Mouse (Mus musculus) midbrain, embryonic 10.5 days (tissue): ENCODE measurements at regions not wholly inside any gene's neighbourhood (a gene's known extent, or its start where the extent isn't known, plus 50 kb on each side); places are given as distances from the start of the nearest gene placed in this dataset.
A peak's percentile ranks its signal among the peaks of the same experiment; 100 is the strongest.

Experiments used
- DNase-seq: peaks from one replicate; pipeline ENCODE4 v3.0.0-alpha.2; 2017; ENCODE audit warnings: low spot score
- H3K27ac ChIP-seq: fragments of 300-500 bp; sonication (generic); replicated peaks from 2 replicates; pipeline ENCODE4 v1.5.1; 2016; ENCODE audit warnings: mild to moderate bottlenecking
- H3K27me3 ChIP-seq: fragments of 300-500 bp; sonication (generic); 2 replicates; pipeline ENCODE4 v1.6.1; 2016; ENCODE audit warnings: low read depth, mild to moderate bottlenecking; ENCODE audit not compliant: poor library complexity, severe bottlenecking
- H3K36me3 ChIP-seq: fragments of 300-500 bp; sonication (generic); 2 replicates; pipeline ENCODE4 v1.6.1; 2016; ENCODE audit warnings: mild to moderate bottlenecking, moderate library complexity
- H3K4me1 ChIP-seq: fragments of 300-500 bp; sonication (generic); 2 replicates; pipeline ENCODE4 v1.6.1; 2016
- H3K4me3 ChIP-seq: fragments of 300-500 bp; sonication (generic); 2 replicates; pipeline ENCODE4 v1.5.1; 2016; ENCODE audit warnings: mild to moderate bottlenecking, moderate library complexity
- H3K9me3 ChIP-seq: fragments of 300-500 bp; sonication (generic); replicated peaks from 2 replicates; pipeline ENCODE4 v1.6.1; 2016; ENCODE audit warnings: mild to moderate bottlenecking
- WGBS: fragments of 180-500 bp; shearing (Covaris S2); methylation state at CpG from one replicate; pipeline ENCODE4 v1.1.7; 2016; 5-methylcytosine and 5-hydroxymethylcytosine counted together

DNA sequence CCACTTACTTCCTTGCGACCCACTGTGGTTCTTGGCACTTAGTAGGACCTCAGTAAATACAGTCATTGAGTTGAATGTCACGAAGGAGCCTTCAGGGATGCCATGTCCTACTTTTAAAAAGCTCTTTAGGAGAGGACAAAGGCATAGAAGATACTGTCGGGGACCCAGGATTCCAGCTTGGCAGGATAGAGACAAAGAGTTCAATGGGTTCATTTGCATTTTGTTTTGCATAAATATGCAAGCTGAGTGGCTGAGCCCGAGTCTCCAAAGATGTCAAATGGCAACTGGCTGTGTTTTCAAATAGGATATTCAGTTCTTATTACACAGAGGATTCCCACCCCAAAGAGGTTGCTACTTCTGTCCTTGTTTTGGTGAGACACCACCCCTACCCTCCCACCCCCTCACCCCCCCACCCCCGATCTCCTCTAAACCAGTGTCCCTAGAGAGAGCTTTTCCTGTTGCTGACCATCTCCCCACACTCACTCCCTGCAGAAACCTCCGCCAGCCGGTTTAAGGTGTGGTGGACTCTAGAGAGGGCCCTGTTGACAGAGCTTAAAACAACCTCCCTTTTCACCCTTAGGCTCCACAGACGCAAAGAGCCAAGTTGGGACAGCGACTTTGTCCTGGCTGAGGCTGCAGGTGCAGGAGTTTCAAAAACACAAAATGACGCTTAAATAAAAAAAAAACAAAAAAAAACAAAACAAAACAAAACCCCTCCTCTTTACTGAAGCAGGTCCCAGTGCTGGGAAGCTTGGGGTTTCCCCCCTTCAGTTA is 57.9 kb downstream of the Sox9 start:
- H3K9me3 ChIP-seq: no peaks in the 10 kb centered on the region
- H3K4me1 ChIP-seq: peaks cover 29% of the 10 kb centered on the region
- peak overlapping the region; percentile 39 for H3K4me3 ChIP-seq
- 15% methylated on average over 10 of the region's 10 CpGs for WGBS
- peaks cover 28% of the 10 kb centered on the region for H3K27me3 ChIP-seq
- DNase-seq: no peak
- H3K27ac ChIP-seq: peak overlapping the region; percentile 79
- no peaks in the 10 kb centered on the region for H3K36me3 ChIP-seq

DNA sequence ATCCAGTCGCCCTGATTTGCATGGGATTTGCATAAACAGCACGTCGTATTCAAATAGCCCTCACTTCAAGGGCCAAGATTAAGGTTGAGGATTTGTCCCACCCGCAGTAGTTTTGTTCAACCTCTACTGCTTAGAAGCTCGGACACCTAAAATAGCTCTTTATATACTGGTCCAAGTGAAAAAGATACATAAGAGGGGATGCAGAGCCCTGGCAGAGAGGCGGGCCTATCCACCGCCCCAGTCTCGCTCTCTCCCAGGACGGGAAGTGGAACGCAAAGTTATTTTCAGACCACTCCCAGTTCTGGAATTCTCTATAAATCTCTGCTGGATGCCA is 58.4 kb downstream of the Sox9 start:
- Histone ChIP-seq H3K4me1 (peaks cover 24% of the 10 kb centered on the region), H3K4me3 (peak overlapping the region; percentile 39), H3K27ac (peak overlapping the region; percentile 61; the same call in 1 of the 2 replicates), H3K9me3 (no peaks in the 10 kb centered on the region), H3K27me3 (peaks cover 23% of the 10 kb centered on the region), H3K36me3 (no peaks in the 10 kb centered on the region)
- DNase-seq: no peak
- WGBS: 4% methylated on average over 10 of the region's 10 CpGs

DNA sequence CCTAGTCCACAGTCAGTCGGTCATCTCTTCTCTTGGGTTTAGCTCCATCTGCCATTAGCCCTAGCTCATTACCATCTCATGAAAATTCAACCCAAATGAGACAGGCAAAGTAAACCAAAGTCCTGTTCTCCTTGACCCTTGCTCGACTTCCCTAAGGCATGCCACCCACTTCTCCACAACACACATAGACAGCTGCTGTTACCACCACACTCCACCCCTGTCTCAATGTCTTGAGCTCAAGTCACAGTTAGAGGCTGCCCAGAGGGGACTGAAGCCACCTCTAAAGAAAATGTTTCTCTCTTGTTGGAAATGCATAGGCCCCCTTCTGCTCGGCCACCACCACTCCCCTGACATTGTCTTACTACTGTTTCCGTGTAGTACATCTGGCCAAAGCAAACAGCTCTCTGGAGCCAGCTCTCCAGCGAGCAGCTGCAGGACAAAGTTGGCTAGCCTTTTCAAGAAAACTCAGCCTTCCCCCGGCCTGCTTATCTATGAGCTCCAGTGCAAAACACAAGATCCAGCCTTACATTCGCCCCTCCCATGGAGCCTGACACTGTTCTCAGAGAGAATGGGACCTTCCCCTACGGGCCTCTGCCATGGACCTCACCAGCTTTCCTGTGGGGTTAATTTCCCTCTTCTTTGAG is 62.4 kb downstream of the Sox9 start:
- H3K27ac ChIP-seq: 0 out of 2 replicates have a peak overlapping the region, but pooled peaks have one; percentile 52
- 75% methylated on average over 8 of the region's 8 CpGs for WGBS

DNA sequence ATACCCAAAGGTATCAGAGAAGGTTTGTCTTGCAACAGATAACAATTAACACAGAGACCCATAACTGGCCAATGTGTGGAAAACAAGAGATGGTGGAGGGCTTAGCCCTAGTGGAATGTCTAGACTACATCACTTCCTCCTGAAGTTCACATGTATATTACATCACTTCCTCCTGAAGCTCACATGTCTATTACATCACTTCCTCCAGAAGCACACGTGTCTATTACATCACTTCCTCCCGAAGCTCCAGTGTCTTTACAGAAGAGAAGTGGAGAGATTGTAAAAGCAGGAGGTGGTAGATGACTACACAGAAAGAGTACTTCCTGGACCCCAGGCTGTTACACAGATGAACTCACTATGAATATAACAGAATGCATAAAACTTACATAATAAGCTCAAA is 65.1 kb downstream of the Sox9 start:
- H3K36me3 ChIP-seq: no peaks in the 10 kb centered on the region
- H3K9me3 ChIP-seq: no peaks in the 10 kb centered on the region
- no peak overlapping the region for H3K4me3 ChIP-seq
- peaks cover 7% of the 10 kb centered on the region; the same call in 1 of the 2 replicates for H3K4me1 ChIP-seq
- no peak for DNase-seq
- H3K27me3 ChIP-seq: peaks cover 11% of the 10 kb centered on the region; the same call in 1 of the 2 replicates
- WGBS: 92% methylated on average over 2 of the region's 2 CpGs
- no peak overlapping the region for H3K27ac ChIP-seq

More for the DNA sequence above, 62.4 kb downstream of the Sox9 start:
- H3K9me3 ChIP-seq: no peaks in the 10 kb centered on the region
- peaks cover 21% of the 10 kb centered on the region for H3K4me1 ChIP-seq
- H3K4me3 ChIP-seq: no peak overlapping the region
- H3K27me3 ChIP-seq: peaks cover 20% of the 10 kb centered on the region
- H3K36me3 ChIP-seq: no peaks in the 10 kb centered on the region
- no peak for DNase-seq

DNA sequence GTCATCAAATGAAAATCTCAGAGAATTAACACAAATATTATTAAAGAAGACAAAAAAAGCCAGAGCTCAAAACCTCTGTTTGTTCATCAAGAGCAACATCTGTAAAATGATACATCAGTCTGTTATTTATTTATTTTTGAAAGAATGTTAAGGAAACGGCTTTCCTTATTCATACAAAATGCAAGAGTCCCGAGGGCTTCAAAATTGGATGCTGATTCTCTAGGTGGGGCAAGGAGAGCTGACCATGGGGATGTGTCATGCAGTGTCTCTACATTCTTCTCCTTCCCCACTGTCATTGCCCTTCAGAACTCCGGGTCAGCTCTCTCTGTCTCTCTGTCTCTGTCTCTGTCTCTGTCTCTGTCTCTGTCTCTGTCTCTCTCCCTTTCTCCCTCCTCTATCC is 65.8 kb downstream of the Sox9 start:
- no peak overlapping the region for H3K27ac ChIP-seq
- no peak for DNase-seq
- H3K36me3 ChIP-seq: no peaks in the 10 kb centered on the region
- WGBS: 80% methylated on average over 3 of the region's 3 CpGs
- peaks cover 5% of the 10 kb centered on the region; the same call in 1 of the 2 replicates for H3K27me3 ChIP-seq
- H3K9me3 ChIP-seq: no peaks in the 10 kb centered on the region
- no peak overlapping the region for H3K4me3 ChIP-seq
- peaks cover 7% of the 10 kb centered on the region; the same call in 1 of the 2 replicates for H3K4me1 ChIP-seq

DNA sequence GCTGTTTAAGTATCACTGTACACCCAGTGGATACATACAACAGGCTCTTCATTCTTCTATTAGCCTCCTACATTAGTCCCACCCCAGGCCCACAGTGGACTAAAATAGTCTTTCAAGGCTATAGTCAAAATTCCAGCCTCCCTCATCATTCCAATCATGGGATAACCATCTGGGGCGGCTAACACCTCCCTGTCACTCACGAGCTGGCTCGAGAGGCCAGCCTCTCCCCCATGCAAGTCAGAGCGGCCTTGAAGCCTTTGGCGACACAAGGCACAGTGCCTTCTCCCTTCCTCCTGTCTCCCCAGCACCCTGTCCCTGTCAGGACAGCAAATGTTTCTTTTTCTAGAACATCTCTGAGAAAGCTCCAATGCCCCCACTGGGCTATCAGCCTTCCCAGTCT is 68.0 kb downstream of the Sox9 start:
- H3K9me3 ChIP-seq: no peaks in the 10 kb centered on the region
- no peak overlapping the region for H3K27ac ChIP-seq
- no peaks in the 10 kb centered on the region for H3K36me3 ChIP-seq
- H3K4me1 ChIP-seq: 0 out of 2 replicates have a peak, but pooled peaks cover 2% of the 10 kb centered on the region
- H3K27me3 ChIP-seq: peaks cover 5% of the 10 kb centered on the region; the same call in 1 of the 2 replicates
- no peak overlapping the region for H3K4me3 ChIP-seq
- no peak for DNase-seq
- 87% methylated on average over 5 of the region's 5 CpGs for WGBS

DNA sequence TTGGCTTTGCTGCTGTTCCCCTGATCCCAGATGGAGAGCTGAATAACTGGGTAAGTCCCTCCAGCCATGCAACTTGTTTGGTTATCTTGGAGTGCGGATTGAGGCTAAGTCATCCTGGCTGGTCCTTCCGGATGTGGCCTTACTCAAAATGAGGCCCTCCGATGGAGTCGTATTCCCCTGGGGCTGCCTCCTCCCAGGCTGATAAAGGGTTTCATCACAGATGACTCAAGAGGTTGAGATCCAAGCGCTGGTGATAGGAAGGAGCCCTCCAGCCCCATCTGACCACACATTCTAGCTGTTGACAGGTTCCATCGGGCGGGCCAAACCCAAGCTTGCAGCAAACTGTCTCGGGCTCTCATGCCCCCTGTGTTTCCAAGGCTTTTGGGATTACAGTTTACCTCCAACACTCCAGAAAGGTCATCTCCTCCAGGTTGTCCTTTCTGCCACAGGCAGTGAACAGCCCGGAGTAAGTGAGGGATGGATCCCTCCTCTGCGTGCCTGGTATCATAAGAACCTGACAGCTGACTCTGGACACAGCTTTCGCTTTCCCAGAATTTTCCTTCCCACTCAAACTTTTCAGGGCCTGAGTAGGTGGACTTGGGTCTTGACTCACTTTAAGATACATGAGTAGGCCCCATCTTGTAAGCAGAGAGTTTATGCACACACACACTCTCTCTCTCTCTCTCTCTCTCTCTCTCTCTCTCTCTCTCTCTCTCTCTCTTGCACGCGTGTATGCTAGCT is 68.7 kb downstream of the Sox9 start:
- Histone ChIP-seq H3K27ac (peak overlapping the region; percentile 46; the same call in 1 of the 2 replicates), H3K4me3 (no peak overlapping the region), H3K4me1 (0 out of 2 replicates have a peak, but pooled peaks cover 2% of the 10 kb centered on the region), H3K27me3 (peaks cover 5% of the 10 kb centered on the region; the same call in 1 of the 2 replicates), H3K9me3 (no peaks in the 10 kb centered on the region), H3K36me3 (no peaks in the 10 kb centered on the region)
- 86% methylated on average over 13 of the region's 13 CpGs for WGBS
- DNase-seq: no peak

DNA sequence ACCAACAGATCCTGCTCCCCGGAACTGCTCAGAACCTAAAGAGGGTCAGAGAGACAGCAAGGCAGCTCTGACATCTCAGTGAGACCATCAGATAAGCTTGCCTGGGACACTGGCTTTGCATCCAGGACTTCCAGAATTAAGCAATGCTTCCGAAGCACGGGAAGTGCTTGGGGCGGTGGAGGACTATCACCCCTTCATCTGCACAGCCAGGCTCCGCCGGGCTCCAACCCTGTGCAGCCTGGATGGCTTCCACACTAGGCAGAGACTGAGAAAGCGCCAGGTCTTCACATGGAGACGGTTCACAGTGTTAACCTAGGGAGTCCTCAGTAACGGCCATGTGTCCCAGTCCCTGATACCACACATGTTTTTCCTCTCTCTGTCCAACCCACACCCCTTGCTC is 69.3 kb downstream of the Sox9 start:
- Histone ChIP-seq H3K27ac (peak overlapping the region; percentile 46), H3K36me3 (no peaks in the 10 kb centered on the region), H3K9me3 (no peaks in the 10 kb centered on the region), H3K4me1 (0 out of 2 replicates have a peak, but pooled peaks cover 6% of the 10 kb centered on the region), H3K4me3 (no peak overlapping the region), H3K27me3 (peaks cover 5% of the 10 kb centered on the region; the same call in 1 of the 2 replicates)
- 81% methylated on average over 9 of the region's 9 CpGs for WGBS
- no peak for DNase-seq

DNA sequence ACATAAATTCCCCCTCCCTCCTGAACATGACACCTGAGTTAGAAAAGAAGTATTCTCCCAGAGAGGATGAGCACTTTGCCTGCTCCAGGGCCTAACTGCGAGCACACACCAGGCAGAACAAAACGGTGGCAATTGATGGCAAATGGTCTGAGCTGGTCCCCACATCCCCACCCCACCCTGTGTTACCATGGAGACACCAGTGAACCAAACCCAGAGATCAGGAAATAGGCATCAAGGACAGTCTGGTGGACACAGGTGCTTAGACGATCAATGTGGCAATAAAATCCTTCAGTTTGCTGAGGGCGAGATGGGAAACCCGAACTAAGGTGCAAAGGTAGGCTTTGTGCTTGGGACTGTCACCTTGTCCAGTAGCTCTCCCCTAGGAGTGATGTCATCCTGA is 74.0 kb downstream of the Sox9 start:
- H3K9me3 ChIP-seq: peaks cover 10% of the 10 kb centered on the region; the same call in 1 of the 2 replicates

DNA sequence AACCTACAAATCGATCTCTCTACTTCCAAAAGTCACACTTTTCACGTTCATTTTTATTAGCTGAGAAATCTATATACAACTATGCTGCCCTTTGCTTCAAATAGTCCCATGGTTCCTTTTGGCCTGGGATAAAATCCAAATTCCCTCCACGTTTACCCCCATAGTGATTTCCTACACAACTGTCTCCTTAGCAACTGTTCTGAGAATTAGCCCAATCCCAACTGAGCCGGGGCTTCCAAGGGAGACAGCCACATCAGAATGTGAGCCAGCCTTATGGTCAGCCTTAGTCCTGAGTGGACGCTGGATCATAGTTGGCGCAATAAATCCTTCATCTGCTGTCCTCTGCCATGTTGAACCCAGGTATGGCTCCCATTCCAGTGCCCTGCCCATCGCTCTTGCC is 77.3 kb downstream of the Sox9 start:
- DNase-seq: no peak
- H3K9me3 ChIP-seq: peaks cover 10% of the 10 kb centered on the region; the same call in 1 of the 2 replicates
- peaks cover 52% of the 10 kb centered on the region for H3K4me1 ChIP-seq
- H3K27me3 ChIP-seq: peaks cover 14% of the 10 kb centered on the region
- H3K27ac ChIP-seq: peak overlapping the region; percentile 88
- H3K4me3 ChIP-seq: no peak overlapping the region
- no peaks in the 10 kb centered on the region for H3K36me3 ChIP-seq
- WGBS: 86% methylated on average over 7 of the region's 7 CpGs

More for the DNA sequence above, 74.0 kb downstream of the Sox9 start:
- WGBS: 72% methylated on average over 5 of the region's 5 CpGs
- DNase-seq: no peak
- Histone ChIP-seq H3K27ac (no peak overlapping the region), H3K4me3 (no peak overlapping the region), H3K4me1 (peaks cover 24% of the 10 kb centered on the region), H3K27me3 (peaks cover under 1% of the 10 kb centered on the region; the same call in 1 of the 2 replicates), H3K36me3 (no peaks in the 10 kb centered on the region)

DNA sequence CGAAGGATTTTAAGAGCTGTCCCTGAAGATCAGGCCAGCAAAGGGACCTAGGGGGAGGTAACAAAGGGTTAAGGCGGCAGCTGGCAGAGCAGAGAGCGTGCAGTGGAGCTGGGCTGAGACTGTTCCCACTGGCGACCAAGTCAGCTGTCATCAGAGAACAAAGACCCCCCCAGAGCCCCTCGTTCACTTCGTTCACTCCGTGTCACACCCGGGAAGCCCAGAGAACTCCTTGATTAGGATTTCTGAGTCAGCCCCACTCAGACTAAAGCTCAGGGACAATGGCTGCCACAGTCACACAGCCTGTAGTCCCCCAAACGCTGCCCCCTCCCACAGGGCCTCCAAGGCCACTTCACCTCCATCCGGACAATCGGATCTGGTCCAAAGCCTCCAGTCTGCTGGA is 78.8 kb downstream of the Sox9 start:
- DNase-seq: peak; percentile 59

DNA sequence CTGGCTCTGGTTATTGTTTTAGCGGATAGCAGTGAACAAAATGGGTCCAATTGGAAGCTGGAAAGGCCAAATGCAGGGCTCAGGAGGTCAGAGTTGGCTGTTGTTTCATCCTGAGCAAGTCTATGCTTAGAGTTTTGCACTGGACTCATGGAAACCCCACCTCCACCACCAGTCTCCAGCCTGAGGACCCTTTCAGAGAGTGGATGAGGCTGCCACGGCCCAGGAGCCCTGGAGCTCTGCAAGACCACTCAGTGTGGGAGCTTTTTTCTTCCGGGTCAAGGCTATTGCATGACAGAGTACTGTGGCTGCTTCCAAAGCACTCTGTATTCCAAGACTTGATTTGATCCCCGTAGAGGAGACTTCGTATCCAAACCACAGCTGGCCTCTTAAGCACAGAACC is 79.2 kb downstream of the Sox9 start:
- WGBS: 72% methylated on average over 5 of the region's 5 CpGs
- Histone ChIP-seq H3K4me3 (peak overlapping the region; percentile 18; the same call in 1 of the 2 replicates), H3K9me3 (peaks cover 10% of the 10 kb centered on the region; the same call in 1 of the 2 replicates), H3K27me3 (peaks cover 25% of the 10 kb centered on the region), H3K27ac (peak overlapping the region; percentile 88), H3K4me1 (peaks cover 46% of the 10 kb centered on the region), H3K36me3 (no peaks in the 10 kb centered on the region)
- DNase-seq: no peak

More for the DNA sequence above, 78.8 kb downstream of the Sox9 start:
- Histone ChIP-seq H3K27ac (peak overlapping the region; percentile 88), H3K36me3 (no peaks in the 10 kb centered on the region), H3K4me3 (peak overlapping the region; percentile 18; the same call in 1 of the 2 replicates), H3K27me3 (peaks cover 23% of the 10 kb centered on the region), H3K4me1 (peaks cover 49% of the 10 kb centered on the region), H3K9me3 (peaks cover 10% of the 10 kb centered on the region; the same call in 1 of the 2 replicates)
- 18% methylated on average over 11 of the region's 11 CpGs for WGBS
